Mouse (Mus musculus) G1E (cell line): Measurements from ENCODE around the gene Chst11. TPM values are rescaled to one million over a fixed set of nuclear protein-coding genes. Genes with fewer than 3 reads are reported as not detected.

ENCODE experiments used
- ATAC-seq: 2 replicates; pipeline ENCODE4 v1.8.0; 2016; ENCODE audit warnings: mild to moderate bottlenecking; ENCODE audit not compliant: insufficient number of reproducible peaks, poor library complexity, low FRiP score, severe bottlenecking; ENCODE audit errors: extremely low read depth
- DNase-seq: peaks from one replicate; pipeline ENCODE4 v3.0.0; 2012; ENCODE audit warnings: low spot score
- H3K27me3 ChIP-seq: 2 replicates; pipeline ENCODE4 v1.6.1; 2012; ENCODE audit warnings: mild to moderate bottlenecking, low read length, inconsistent platforms; ENCODE audit not compliant: insufficient read depth
- H3K36me3 ChIP-seq: replicated peaks from 2 replicates; pipeline ENCODE3; 2012; ENCODE audit warnings: mild to moderate bottlenecking, inconsistent platforms
- H3K4me1 ChIP-seq: 2 replicates; pipeline ENCODE4 v1.6.1; 2012; ENCODE audit warnings: low read depth, low read length, inconsistent platforms, mixed read lengths; ENCODE audit not compliant: insufficient read depth
- H3K4me3 ChIP-seq: 2 replicates; pipeline ENCODE4 v1.5.1; 2012; ENCODE audit warnings: low read depth, mild to moderate bottlenecking, inconsistent platforms, low read length, moderate library complexity, mixed read lengths
- H3K9me3 ChIP-seq: replicated peaks from 2 replicates; pipeline ENCODE4 v1.6.1; 2012; ENCODE audit warnings: inconsistent platforms
- CTCF ChIP-seq: IDR thresholded peaks from 2 replicates; pipeline ENCODE4 v1.5.1; 2012; ENCODE audit warnings: low read depth, low read length, inconsistent platforms, mixed read lengths
- GATA1 ChIP-seq: IDR thresholded peaks from 2 replicates; pipeline ENCODE4 v1.6.1; 2012; ENCODE audit warnings: borderline replicate concordance, low read length, inconsistent platforms, mixed read lengths
- GATA2 ChIP-seq: IDR thresholded peaks from 2 replicates; pipeline ENCODE4 v1.6.1; 2012; ENCODE audit warnings: low read depth, low read length, inconsistent platforms, borderline replicate concordance
- POLR2AphosphoS5 ChIP-seq: IDR thresholded peaks from 2 replicates; pipeline ENCODE4 v1.6.1; 2012; ENCODE audit warnings: low read depth, low read length, inconsistent platforms; ENCODE audit not compliant: insufficient replicate concordance
- TAL1 ChIP-seq: conservative IDR thresholded peaks from 2 replicates; pipeline ENCODE4 v1.6.1; 2012; ENCODE audit warnings: low read depth, low read length, inconsistent platforms, mixed read lengths
- polyA plus RNA-seq: library from polyadenylated mRNA; stranded (reverse); fragments of >175 nt; gene quantifications from 2 replicates; pipeline ENCODE4 v1.2.3, GENCODE M21; 2012
- total RNA-seq, 2 experiments: library from RNA; stranded (forward) in 1 of 2; stranded (reverse) in 1 of 2; fragments of 200-1000 nt in 1 of 2; fragments of >200 nt in 1 of 2; fragmentation: Nextera tagmentation in 1 of 2; gene quantifications; 2 replicates each; pipeline ENCODE4 v1.2.3; 2014 to 2017

Gene Chst11
- total and polyA plus RNA-seq, 3 experiments, result 15.6 to 44.6 (median 38.2) TPM

DNA sequence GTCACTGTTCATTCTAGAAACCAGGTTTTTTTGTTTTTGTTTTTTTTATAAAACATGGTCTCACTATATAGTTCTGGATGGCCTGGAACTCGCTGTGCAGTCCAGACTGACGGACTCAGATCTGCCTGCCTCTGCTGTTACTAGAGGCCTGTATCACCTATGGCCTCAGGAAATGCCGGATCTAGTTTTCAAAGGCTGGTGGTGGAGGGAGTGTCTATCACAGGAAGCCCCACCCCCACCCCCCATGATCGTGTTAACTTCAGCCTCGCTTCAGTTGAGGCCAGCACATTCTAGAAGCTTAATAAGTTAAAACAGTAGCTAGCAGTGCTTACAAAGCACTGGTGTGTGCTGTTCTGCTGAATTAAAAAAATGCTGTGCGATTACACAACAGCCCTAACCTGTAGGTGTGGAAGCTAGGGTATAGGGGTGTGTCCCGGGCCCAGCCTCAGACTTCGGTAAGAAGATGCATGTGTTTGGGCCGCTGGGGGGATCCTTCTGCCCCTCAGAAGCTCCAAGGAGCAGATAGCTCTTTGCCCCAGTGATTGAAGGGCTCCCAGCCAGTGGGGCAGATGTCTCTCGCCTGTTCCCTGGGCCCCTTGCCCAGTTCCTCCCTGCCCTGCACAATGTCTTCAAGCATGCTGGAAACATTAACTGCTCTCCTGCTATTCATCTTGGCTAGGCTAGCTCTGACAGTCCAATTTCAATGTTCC lies 176.5 kb downstream of the Chst11 start:
- peaks cover 23% of the 10 kb centered on the region for H3K4me1 ChIP-seq
- DNase-seq (no peak), ATAC-seq (no peak)
- H3K9me3 ChIP-seq, result no peaks in the 10 kb centered on the region
- H3K36me3 ChIP-seq, result peaks cover 65% of the 10 kb centered on the region
- TF ChIP-seq CTCF (no peak), POLR2AphosphoS5 (no peak), GATA2 (no peak), GATA1 (no peak), TAL1 (no peak)
- H3K4me3 ChIP-seq, result no peak overlapping the region
- no peaks in the 10 kb centered on the region for H3K27me3 ChIP-seq

DNA sequence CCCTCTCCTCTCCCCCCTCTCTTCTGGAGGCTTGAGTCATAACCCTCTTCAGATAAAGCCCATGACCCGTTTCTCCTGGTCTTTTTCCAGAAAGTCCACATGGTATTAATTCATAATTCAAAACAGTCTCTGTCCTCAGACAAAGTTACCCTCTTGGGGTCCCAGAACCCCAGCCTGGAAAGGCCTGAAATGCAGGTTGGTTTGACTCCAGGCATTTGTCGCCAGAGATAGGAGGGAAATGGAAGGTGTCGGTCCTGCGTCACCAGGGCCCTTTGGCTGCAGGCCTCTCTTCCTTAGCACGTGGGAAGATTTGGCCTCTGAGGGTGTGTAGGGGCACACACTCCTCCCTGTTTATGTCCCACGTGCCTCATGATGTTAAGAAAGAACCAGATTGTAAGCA lies 178.6 kb downstream of the Chst11 start:
- peaks cover 62% of the 10 kb centered on the region for H3K36me3 ChIP-seq
- DNase-seq (no peak), ATAC-seq (no peak)
- H3K4me1 ChIP-seq, result peaks cover 8% of the 10 kb centered on the region; the same call in 1 of the 2 replicates
- no peaks in the 10 kb centered on the region for H3K27me3 ChIP-seq
- H3K4me3 ChIP-seq, result no peak overlapping the region
- TF ChIP-seq TAL1 (no peak), CTCF (no peak), GATA1 (no peak), GATA2 (no peak), POLR2AphosphoS5 (no peak)
- H3K9me3 ChIP-seq, result no peaks in the 10 kb centered on the region

DNA sequence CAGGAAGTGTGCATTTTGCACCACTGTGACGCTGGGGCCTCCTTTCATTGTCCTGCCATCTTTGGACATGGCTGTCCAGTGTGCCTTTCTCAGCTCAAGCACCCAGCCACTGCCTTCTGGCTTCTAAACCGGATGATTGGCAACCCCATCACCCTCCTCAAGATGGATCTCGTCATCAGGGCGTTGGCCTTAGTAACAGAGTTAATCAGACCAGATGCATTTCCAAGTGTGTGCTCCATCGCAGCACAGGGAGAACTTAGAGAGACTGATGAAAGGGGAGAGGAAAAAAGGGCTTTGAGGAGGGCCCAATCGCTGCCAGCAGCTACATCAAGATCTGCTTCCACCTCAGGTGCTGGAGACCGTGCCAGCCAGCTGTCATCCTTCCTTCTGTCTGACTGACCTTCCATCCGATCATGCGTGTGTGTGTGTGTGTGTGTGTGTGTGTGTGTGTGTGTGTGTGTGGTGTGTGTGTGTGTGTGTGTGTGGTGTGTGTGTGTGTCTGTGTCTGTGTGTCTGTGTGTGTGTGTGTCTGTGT lies 179.7 kb downstream of the Chst11 start:
- Histone ChIP-seq H3K36me3 (peaks cover 70% of the 10 kb centered on the region), H3K4me3 (no peak overlapping the region), H3K9me3 (no peaks in the 10 kb centered on the region), H3K4me1 (peaks cover 8% of the 10 kb centered on the region; the same call in 1 of the 2 replicates), H3K27me3 (no peaks in the 10 kb centered on the region)
- no peak for DNase-seq
- ATAC-seq, result no peak
- TF ChIP-seq CTCF, result no peak
- no peak for TF ChIP-seq GATA2
- no peak for TF ChIP-seq GATA1
- no peak for TF ChIP-seq POLR2AphosphoS5
- no peak for TF ChIP-seq TAL1

DNA sequence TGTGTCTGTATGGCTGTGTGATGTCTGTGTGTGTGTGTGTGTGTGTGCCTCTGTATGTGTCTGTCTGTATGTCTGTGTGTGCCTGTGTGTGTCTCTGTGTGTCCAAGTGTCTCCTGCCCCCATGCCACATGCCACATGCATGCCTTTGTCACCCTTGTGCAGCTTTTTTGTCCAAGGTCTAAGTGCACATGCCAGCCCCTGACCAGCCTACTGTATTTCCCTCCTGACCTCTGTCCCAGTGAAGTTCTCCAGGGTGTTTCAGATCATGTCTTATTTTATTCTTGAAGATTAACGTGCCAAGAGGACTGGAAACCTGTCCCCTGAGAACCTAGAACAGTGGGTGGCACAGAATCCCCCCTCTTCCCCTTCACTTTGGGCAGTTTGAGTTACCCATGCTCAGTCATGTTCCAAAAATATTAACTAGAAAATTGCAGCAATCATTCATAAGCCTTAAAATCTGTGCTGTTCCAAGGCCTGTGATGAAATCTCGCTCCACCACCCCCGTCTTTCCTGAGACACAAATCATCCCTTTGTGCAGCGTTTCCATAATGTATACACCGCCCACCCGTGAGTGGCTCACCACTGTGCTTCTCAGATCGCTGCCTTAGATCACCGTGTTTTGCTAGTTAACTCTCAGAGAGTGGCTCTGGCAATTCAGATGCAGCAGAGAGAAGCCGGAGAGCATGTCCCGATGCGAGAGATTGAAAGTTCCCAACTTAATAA lies 180.4 kb downstream of the Chst11 start:
- DNase-seq (no peak), ATAC-seq (no peak)
- Histone ChIP-seq H3K27me3 (no peaks in the 10 kb centered on the region), H3K4me3 (no peak overlapping the region), H3K9me3 (no peaks in the 10 kb centered on the region), H3K36me3 (peaks cover 72% of the 10 kb centered on the region), H3K4me1 (peaks cover 8% of the 10 kb centered on the region; the same call in 1 of the 2 replicates)
- TF ChIP-seq TAL1, result no peak
- no peak for TF ChIP-seq GATA2

DNA sequence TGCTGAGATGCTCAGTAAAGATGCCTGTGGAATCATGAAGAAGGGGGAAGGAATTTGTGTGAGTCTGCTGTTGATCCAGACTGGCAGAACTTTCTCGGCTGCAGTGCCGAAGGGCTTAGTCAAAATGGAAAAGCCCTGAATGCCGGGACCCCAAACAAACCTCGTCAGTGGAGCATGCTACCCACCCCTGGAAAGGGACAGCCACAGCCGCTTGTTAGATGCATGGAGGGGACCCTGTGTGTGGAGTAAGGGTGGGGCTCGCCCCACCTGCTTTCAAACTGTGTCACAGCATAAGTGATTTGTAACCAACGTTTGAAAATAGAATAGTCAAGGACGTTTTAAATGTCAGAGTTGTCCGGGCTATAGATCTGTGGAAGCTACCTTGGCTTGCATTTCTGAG lies 181.0 kb downstream of the Chst11 start:
- H3K4me1 ChIP-seq, result peaks cover 4% of the 10 kb centered on the region; the same call in 1 of the 2 replicates
- H3K9me3 ChIP-seq, result no peaks in the 10 kb centered on the region
- no peaks in the 10 kb centered on the region for H3K27me3 ChIP-seq
- ATAC-seq (no peak), DNase-seq (no peak)
- TF ChIP-seq TAL1 (no peak), GATA2 (no peak), GATA1 (no peak), CTCF (no peak), POLR2AphosphoS5 (no peak)
- H3K4me3 ChIP-seq, result no peak overlapping the region
- peaks cover 74% of the 10 kb centered on the region for H3K36me3 ChIP-seq

DNA sequence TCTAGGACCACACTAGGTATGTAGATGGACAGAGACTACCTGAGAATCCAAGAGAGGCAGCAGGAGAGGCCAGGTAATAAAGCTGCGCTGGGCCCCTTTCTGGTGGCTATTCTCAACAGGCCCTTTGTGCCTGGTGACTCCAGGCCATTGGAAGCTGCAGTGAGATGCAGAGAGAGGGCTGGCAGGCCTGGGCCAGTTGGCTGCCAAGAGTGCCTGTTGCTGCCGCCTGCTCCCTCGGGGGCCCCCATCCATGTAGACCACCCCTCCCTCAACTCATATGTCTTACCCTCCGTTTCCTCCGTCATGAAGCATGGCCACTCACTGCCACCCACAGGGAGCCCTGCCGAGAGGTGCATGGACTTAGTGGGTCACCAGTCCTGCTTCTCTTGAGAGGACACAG lies 182.2 kb downstream of the Chst11 start:
- Histone ChIP-seq H3K4me3 (no peak overlapping the region), H3K4me1 (0 out of 2 replicates have a peak, but pooled peaks cover 2% of the 10 kb centered on the region)

More for the DNA sequence above, 182.2 kb downstream of the Chst11 start:
- DNase-seq (no peak), ATAC-seq (no peak)
- H3K36me3 ChIP-seq, result peaks cover 73% of the 10 kb centered on the region
- H3K9me3 ChIP-seq, result no peaks in the 10 kb centered on the region
- no peaks in the 10 kb centered on the region for H3K27me3 ChIP-seq
- no peak for TF ChIP-seq TAL1
- no peak for TF ChIP-seq GATA1
- TF ChIP-seq CTCF, result no peak
- no peak for TF ChIP-seq POLR2AphosphoS5
- TF ChIP-seq GATA2, result no peak
